Mouse (Mus musculus) frontal cortex, adult (tissue): ENCODE measurements around the gene Ipcef1.
A peak's percentile ranks its signal among the peaks of the same experiment; 100 is the strongest.

Experiments used
- ATAC-seq: cut with Nextera tagmentation; 2 replicates; pipeline ENCODE4 v1.9.2; 2017; ENCODE audit warnings: mild to moderate bottlenecking, moderate library complexity, mixed read lengths; ENCODE audit not compliant: low TSS enrichment

The Ipcef1 gene

GRCm38 (mm10) chr10:7052315-7053017, at the start of gene Ipcef1:
Ipcef1 (minus strand) TSS chr10:7052478.
- ATAC-seq: peak; percentile 47; the same call in 1 of the 2 replicates

- no peak for ATAC-seq
Measured at GRCm38 (mm10) chr10:7077971-7078370, 25.7 kb upstream of the Ipcef1 start.

GRCm38 (mm10) chr10:7077389-7077808, 25.1 kb upstream of the Ipcef1 start:
- no peak for ATAC-seq

GRCm38 (mm10) chr10:7076662-7077211, 24.5 kb upstream of the Ipcef1 start:
- peak; percentile 25 for ATAC-seq

- ATAC-seq: peak; percentile 100
Measured at GRCm38 (mm10) chr10:7076201-7076600, 23.9 kb upstream of the Ipcef1 start.

GRCm38 (mm10) chr10:7075661-7076060, 23.4 kb upstream of the Ipcef1 start:
- no peak for ATAC-seq

GRCm38 (mm10) chr10:7074231-7074630, 22.0 kb upstream of the Ipcef1 start:
- no peak for ATAC-seq

GRCm38 (mm10) chr10:7070924-7071323, 18.6 kb upstream of the Ipcef1 start:
- no peak for ATAC-seq

- no peak for ATAC-seq
Measured at GRCm38 (mm10) chr10:7070100-7070835, 18.0 kb upstream of the Ipcef1 start.

GRCm38 (mm10) chr10:7069090-7069489, 16.8 kb upstream of the Ipcef1 start:
- ATAC-seq: no peak

GRCm38 (mm10) chr10:7068608-7069007, 16.3 kb upstream of the Ipcef1 start:
- no peak for ATAC-seq

- peak; percentile 78 for ATAC-seq
Measured at GRCm38 (mm10) chr10:7063752-7064457, 11.6 kb upstream of the Ipcef1 start.

- no peak for ATAC-seq
Measured at GRCm38 (mm10) chr10:7062993-7063392, 10.7 kb upstream of the Ipcef1 start.

GRCm38 (mm10) chr10:7060326-7060725, 8.0 kb upstream of the Ipcef1 start:
- ATAC-seq: no peak

GRCm38 (mm10) chr10:7057546-7057945, 5.3 kb upstream of the Ipcef1 start:
- no peak for ATAC-seq

- ATAC-seq: no peak
Measured at GRCm38 (mm10) chr10:7054560-7055205, 2.4 kb upstream of the Ipcef1 start.

GRCm38 (mm10) chr10:7049901-7050300, 2.4 kb downstream of the Ipcef1 start:
- ATAC-seq: peak; percentile 66

GRCm38 (mm10) chr10:7047919-7048291, 4.4 kb downstream of the Ipcef1 start:
- no peak for ATAC-seq

- no peak for ATAC-seq
Measured at GRCm38 (mm10) chr10:7047288-7047918, 4.9 kb downstream of the Ipcef1 start.

- ATAC-seq: no peak
Measured at GRCm38 (mm10) chr10:7043896-7044295, 8.4 kb downstream of the Ipcef1 start.

GRCm38 (mm10) chr10:7041032-7041431, 11.2 kb downstream of the Ipcef1 start:
- no peak for ATAC-seq
